Mouse (Mus musculus): Measurements from ENCODE around the gene Gm21883. TPM values are rescaled to one million over a fixed set of nuclear protein-coding genes. Genes with fewer than 3 reads are reported as not detected.
"Not testable (repeated sequence)": the region's sequence is repeated elsewhere in the genome, so short reads cannot be mapped to it uniquely, and the experiment has no call there.

Gm21883 gene
- not detected for total RNA-seq (2021)
- long read RNA-seq, experiment 1, result 0 reads
- long read RNA-seq, experiment 2, result 0 reads

GRCm38 (mm10) chrX:31574183-31574582 is at the start of gene Gm21883:
Gene Gm21883, minus strand, starts transcription at chrX:31574283.
- not testable (repeated sequence) for H3K27ac ChIP-seq; H3K4me3 ChIP-seq; DNase-seq (ENCODE audit: low spot score in 2 of 2)

GRCm38 (mm10) chrX:31618820-31619219 is 44.7 kb upstream of the Gm21883 start, which contains the start of gene Spin2e:
Gene Spin2e, minus strand, starts transcription at chrX:31618920.
- H3K27ac ChIP-seq; DNase-seq (ENCODE audit: low spot score in 2 of 2); H3K4me3 ChIP-seq: not testable (repeated sequence)

Other genes starting within 250 kb of the Gm21883 start
- gene Btbd35f26, start 237.8 kb downstream of the Gm21883 start, total RNA-seq (2021), result not detected
- not detected for gene Btbd35f19, start 190.4 kb downstream of the Gm21883 start, total RNA-seq (2021)
- gene Spin2e, start 44.6 kb upstream of the Gm21883 start, total RNA-seq (2021), result not detected
- not detected for gene Btbd35f25, start 142.9 kb upstream of the Gm21883 start, total RNA-seq (2021)

All from layer of hippocampus, adult 2 months (tissue).